Mouse (Mus musculus): ENCODE measurements at regions not wholly inside any gene's neighbourhood (a gene's known extent, or its start where the extent isn't known, plus 50 kb on each side); places are given as distances from the start of the nearest gene placed in this dataset.

GRCm38 (mm10) chr3:149306291-149306690 lies 315.9 kb upstream of the Adgrl2 start:
- no peak for DNase-seq (ENCODE audit: low spot score in 2 of 2)
- intact Hi-C loops (cut with DNase I) = no loop called here

- intact Hi-C loops (cut with DNase I) = no loop called here
- DNase-seq (ENCODE audit: low spot score in 2 of 2) = no peak
These were observed 315.1 kb upstream of the Adgrl2 start for GRCm38 (mm10) chr3:149305440-149305839.

- DNase-seq (ENCODE audit: low spot score in 2 of 2) = peak; percentile 17 to 55
- intact Hi-C loops (cut with DNase I) = no loop called here
These were observed 314.7 kb upstream of the Adgrl2 start for GRCm38 (mm10) chr3:149305011-149305413.

GRCm38 (mm10) chr3:149303418-149303817 lies 313.1 kb upstream of the Adgrl2 start:
- DNase-seq (ENCODE audit: low spot score in 2 of 2) = no peak
- intact Hi-C loops (cut with DNase I) = no loop called here

- DNase-seq (ENCODE audit: low spot score in 2 of 2) = no peak
- intact Hi-C loops (cut with DNase I) = no loop called here
These were observed 309.6 kb upstream of the Adgrl2 start for GRCm38 (mm10) chr3:149300002-149300401.

GRCm38 (mm10) chr3:149296419-149296962 lies 306.1 kb upstream of the Adgrl2 start:
- intact Hi-C loops (cut with DNase I) = no loop called here
- DNase-seq (ENCODE audit: low spot score in 2 of 2) = no peak

- DNase-seq (ENCODE audit: low spot score in 2 of 2) = peak; percentile 22
- intact Hi-C loops (cut with DNase I) = no loop called here
These were observed 305.6 kb upstream of the Adgrl2 start for GRCm38 (mm10) chr3:149295942-149296341.

- intact Hi-C loops (cut with DNase I) = no loop called here
These were observed 305.0 kb upstream of the Adgrl2 start for GRCm38 (mm10) chr3:149295257-149295831.

GRCm38 (mm10) chr3:149294445-149294844 lies 304.1 kb upstream of the Adgrl2 start:
- no peak for DNase-seq (ENCODE audit: low spot score in 2 of 2)
- intact Hi-C loops (cut with DNase I) = no loop called here

More at GRCm38 (mm10) chr3:149295257-149295831, 305.0 kb upstream of the Adgrl2 start:
- no peak for DNase-seq (ENCODE audit: low spot score in 2 of 2)

GRCm38 (mm10) chr3:149292459-149292858 lies 302.1 kb upstream of the Adgrl2 start:
- intact Hi-C loops (cut with DNase I) = no loop called here
- no peak for DNase-seq (ENCODE audit: low spot score in 2 of 2)

- intact Hi-C loops (cut with DNase I) = no loop called here
- DNase-seq (ENCODE audit: low spot score in 2 of 2) = no peak
These were observed 301.1 kb upstream of the Adgrl2 start for GRCm38 (mm10) chr3:149291473-149291872.

- DNase-seq (ENCODE audit: low spot score in 2 of 2) = no peak
- intact Hi-C loops (cut with DNase I) = no loop called here
These were observed 299.9 kb upstream of the Adgrl2 start for GRCm38 (mm10) chr3:149290228-149290627.

GRCm38 (mm10) chr3:149287080-149287479 lies 296.7 kb upstream of the Adgrl2 start:
- intact Hi-C loops (cut with DNase I) = no loop called here
- no peak for DNase-seq (ENCODE audit: low spot score in 2 of 2)

- no peak for DNase-seq (ENCODE audit: low spot score in 2 of 2)
- intact Hi-C loops (cut with DNase I) = no loop called here
These were observed 294.6 kb upstream of the Adgrl2 start for GRCm38 (mm10) chr3:149284976-149285375.

- intact Hi-C loops (cut with DNase I) = no loop called here
- no peak for DNase-seq (ENCODE audit: low spot score in 2 of 2)
These were observed 290.7 kb upstream of the Adgrl2 start for GRCm38 (mm10) chr3:149280807-149281789.

- DNase-seq (ENCODE audit: low spot score in 2 of 2) = no peak
- intact Hi-C loops (cut with DNase I) = no loop called here
These were observed 289.0 kb upstream of the Adgrl2 start for GRCm38 (mm10) chr3:149279338-149279737.

GRCm38 (mm10) chr3:149277812-149278211 lies 287.5 kb upstream of the Adgrl2 start:
- intact Hi-C loops (cut with DNase I) = no loop called here
- DNase-seq (ENCODE audit: low spot score in 2 of 2) = no peak

GRCm38 (mm10) chr3:149275478-149276132 lies 285.2 kb upstream of the Adgrl2 start:
- DNase-seq (ENCODE audit: low spot score in 2 of 2) = no peak
- intact Hi-C loops (cut with DNase I) = no loop called here

- no peak for DNase-seq (ENCODE audit: low spot score in 2 of 2)
- intact Hi-C loops (cut with DNase I) = no loop called here
These were observed 284.6 kb upstream of the Adgrl2 start for GRCm38 (mm10) chr3:149274987-149275386.

Measured in left cerebral cortex, postnatal 14 days (tissue).